14 mouse cellular contexts compared by ENCODE assay signal in the genomic region with DNA sequence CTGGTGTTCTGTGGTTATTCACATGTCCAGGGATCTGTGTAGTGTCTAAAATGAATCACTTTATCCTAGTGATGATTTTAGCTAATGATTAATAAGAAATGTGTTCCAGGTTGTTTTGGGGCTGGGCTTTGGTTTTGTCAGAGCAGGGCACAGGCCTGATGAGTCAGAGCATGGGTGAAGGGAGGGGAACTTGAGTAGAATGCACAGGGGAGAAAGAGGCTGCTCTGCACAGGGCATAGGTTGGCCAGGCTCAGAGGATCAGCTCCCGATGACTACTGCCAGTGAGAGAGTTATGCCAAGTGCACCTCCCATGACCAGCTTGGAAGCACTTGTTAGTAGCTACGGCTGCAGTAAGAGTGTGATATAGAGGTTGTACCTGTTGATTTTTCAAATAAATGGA. TPM values are rescaled to one million over a fixed set of nuclear protein-coding genes. Genes with fewer than 3 reads are reported as not detected.
DNase-seq lines count a peak whose midpoint lies in the region; ATAC-seq and TF ChIP-seq lines count a peak whose summit lies in the region.
"Had no signal": no experiment of that assay in that cellular context is flagged by ENCODE, and none has a peak within 500 bp of the region (broad histone marks: within the 10 kb centered on the region; RNA-seq: fewer than 3 reads in every experiment).

No protein-coding gene starts in this region.

- no peak for TF ChIP-seq CTCF in hindbrain, postnatal 0 days (IDR thresholded peaks at IDR 0.05; ENCODE audit: low read depth)

- intact Hi-C loops in heart, postnatal 10 days (cut with DNase I) = no loop called here

- no peak overlapping the region for H3K27ac ChIP-seq in hindbrain, postnatal 0 days
- H3K27ac ChIP-seq: embryonic facial prominence, embryonic 12.5 days; liver, embryonic 14.5 days had no signal

- peak; percentile 46 for DNase-seq in cerebellum, adult 11-12 months
- no peak for DNase-seq in cerebellum, postnatal 4 days (ENCODE audit: low spot score in 2 of 2)
- peak; percentile 29 for DNase-seq in 3134 (ENCODE audit: extremely low read depth, insufficient read length, low spot score)
- DNase-seq in cerebellum, adult 9-11 months = peak; percentile 50
- DNase-seq in hindbrain, postnatal 0 days (ENCODE audit: low spot score) = no peak
- no peak for DNase-seq in gastrocnemius, postnatal 25 days
- no peak for DNase-seq in layer of hippocampus, adult 8-10 months (ENCODE audit: low spot score in 2 of 2)
- no peak for DNase-seq in heart, postnatal 10 days
- DNase-seq: right cerebral cortex, adult 18-20 months had no signal

- H3K4me2 ChIP-seq in hindbrain, postnatal 0 days (ENCODE audit: low read depth, low read length) = peak overlapping the region; percentile 75
- H3K4me2 ChIP-seq: embryonic facial prominence, embryonic 12.5 days had no signal

- WGBS in hindbrain, postnatal 0 days = 45% methylated on average over 2 of the region's 2 CpGs

- H3K9me3 ChIP-seq in hindbrain, postnatal 0 days (ENCODE audit: low read length) = no peaks in the 10 kb centered on the region
- H3K9me3 ChIP-seq: embryonic facial prominence, embryonic 12.5 days had no signal

- no peak for ATAC-seq in hindbrain, postnatal 0 days

- 0 out of 2 replicates have a peak overlapping the region, but pooled peaks have one; percentile 19 for H3K9ac ChIP-seq in hindbrain, postnatal 0 days (replicated peaks; ENCODE audit: low read length)
- H3K9ac ChIP-seq: embryonic facial prominence, embryonic 12.5 days; liver, embryonic 14.5 days had no signal

- H3K36me3 ChIP-seq in hindbrain, postnatal 0 days (ENCODE audit: insufficient read depth, low read length) = no peaks in the 10 kb centered on the region
- H3K36me3 ChIP-seq: embryonic facial prominence, embryonic 12.5 days had no signal

- H3K4me3 ChIP-seq in hindbrain, postnatal 0 days (ENCODE audit: low read length) = peak overlapping the region; percentile 12
- H3K4me3 ChIP-seq: embryonic facial prominence, embryonic 12.5 days had no signal

- H3K27me3 ChIP-seq in hindbrain, postnatal 0 days (ENCODE audit: insufficient read depth, low read length) = no peaks in the 10 kb centered on the region

- H3K4me1 ChIP-seq in hindbrain, postnatal 0 days (ENCODE audit: insufficient read depth, low read length) = peaks cover 13% of the 10 kb centered on the region; the same call in 1 of the 2 replicates

RNA-seq across cellular contexts. Expression of a gene that starts 3.0 kb away (rescaled TPM):
- total RNA-seq in hindbrain, postnatal 0 days (2014; rRNA removed) = 132 and 149 TPM in 2 replicates
- 84.6 and 90.0 TPM in 2 replicates for polyA plus RNA-seq in hindbrain, postnatal 0 days (2015; fragmentation: Nextera tagmentation; extraction: Ambion mirVana)
- under 1 TPM; 0.10 to 0.13 TPM for total RNA-seq in gastrocnemius, postnatal 25 days (2021)
- total RNA-seq in layer of hippocampus, adult 8-10 months (2022) = 100 to 1,000 TPM; 231 to 268 (median 258) TPM
- 1 to 10 TPM; 1.4 to 1.9 TPM for total RNA-seq in heart, postnatal 10 days (2021)
- total RNA-seq: gastrocnemius, adult 18-20 months had no signal

RNA-seq across cellular contexts. Expression of a gene that starts 15.6 kb away (rescaled TPM):
- total RNA-seq in hindbrain, postnatal 0 days (2014; rRNA removed) = not detected in 2 replicates
- polyA plus RNA-seq in hindbrain, postnatal 0 days (2015; fragmentation: Nextera tagmentation; extraction: Ambion mirVana) = not detected in 2 replicates
- not detected for total RNA-seq in gastrocnemius, postnatal 25 days (2021)
- not detected for total RNA-seq in layer of hippocampus, adult 8-10 months (2022)
- total RNA-seq in heart, postnatal 10 days (2021) = not detected
- total RNA-seq: gastrocnemius, adult 18-20 months had no signal
- polyA plus RNA-seq: embryonic facial prominence, embryonic 12.5 days; heart, postnatal 0 days; kidney, embryonic 16.5 days; liver, embryonic 14.5 days had no signal

Comparison
In these comparisons a context has a peak if more than half of its experiments do, and no peak if none do; other contexts are left out.
1. DNase-seq: peak in cerebellum, adult 11-12 months (single experiment), 3134 (single experiment) and cerebellum, adult 9-11 months (single experiment); none in cerebellum, postnatal 4 days (0 of 2), hindbrain, postnatal 0 days (single experiment), gastrocnemius, postnatal 25 days (single experiment), layer of hippocampus, adult 8-10 months (0 of 2) and heart, postnatal 10 days (0 of 2).
2. RNA of a gene that starts 3.0 kb away (total RNA-seq): 231 to 268 TPM in layer of hippocampus, adult 8-10 months and 132 to 149 TPM in hindbrain, postnatal 0 days; 1.4 to 1.9 TPM in heart, postnatal 10 days and 0.10 to 0.13 TPM in gastrocnemius, postnatal 25 days; every median in the first group is over 10 times any median in the second.